Mouse (Mus musculus): ENCODE results near the gene Itpr1.
A peak's percentile ranks its signal among the peaks of the same experiment; 100 is the strongest.
"Not testable (repeated sequence)": the region's sequence is repeated elsewhere in the genome, so short reads cannot be mapped to it uniquely, and the experiment has no call there.

Itpr1 gene

GRCm38 (mm10) chr6:108544917-108545316 is 332.0 kb downstream of the Itpr1 start:
- no peak for DNase-seq (ENCODE audit: low spot score in 2 of 2)

GRCm38 (mm10) chr6:108545464-108545863 is 332.6 kb downstream of the Itpr1 start:
- no peak for DNase-seq (ENCODE audit: low spot score in 2 of 2)

- no peak for DNase-seq (ENCODE audit: low spot score in 2 of 2)
Observed at GRCm38 (mm10) chr6:108548413-108548812, 335.5 kb downstream of the Itpr1 start.

- DNase-seq (ENCODE audit: low spot score in 2 of 2), result no peak
Observed at GRCm38 (mm10) chr6:108549495-108549935, 336.6 kb downstream of the Itpr1 start.

- DNase-seq (ENCODE audit: low spot score in 2 of 2), result no peak
Observed at GRCm38 (mm10) chr6:108551725-108552620, 339.1 kb downstream of the Itpr1 start.

GRCm38 (mm10) chr6:108553013-108553412 is 340.1 kb downstream of the Itpr1 start:
- no peak for DNase-seq (ENCODE audit: low spot score in 2 of 2)

- DNase-seq (ENCODE audit: low spot score in 2 of 2), result no peak
Observed at GRCm38 (mm10) chr6:108553536-108553935, 340.6 kb downstream of the Itpr1 start.

GRCm38 (mm10) chr6:108554389-108554788 is 341.5 kb downstream of the Itpr1 start:
- no peak for DNase-seq (ENCODE audit: low spot score in 2 of 2)

- no peak for DNase-seq (ENCODE audit: low spot score in 2 of 2)
Observed at GRCm38 (mm10) chr6:108554878-108555277, 342.0 kb downstream of the Itpr1 start.

GRCm38 (mm10) chr6:108557576-108558322 is 344.9 kb downstream of the Itpr1 start:
- no peak for DNase-seq (ENCODE audit: low spot score in 2 of 2)

- not testable (repeated sequence) for DNase-seq (ENCODE audit: low spot score in 2 of 2)
Observed at GRCm38 (mm10) chr6:108559226-108559625, 346.3 kb downstream of the Itpr1 start.

GRCm38 (mm10) chr6:108562971-108563370 is 350.1 kb downstream of the Itpr1 start:
- DNase-seq (ENCODE audit: low spot score in 2 of 2), result no peak

- not testable (repeated sequence) for DNase-seq (ENCODE audit: low spot score in 2 of 2)
Observed at GRCm38 (mm10) chr6:108565447-108565846, 352.6 kb downstream of the Itpr1 start.

GRCm38 (mm10) chr6:108566549-108566948 is 353.7 kb downstream of the Itpr1 start:
- no peak for DNase-seq (ENCODE audit: low spot score in 2 of 2)

GRCm38 (mm10) chr6:108569460-108570187 is 356.7 kb downstream of the Itpr1 start:
- peak in 1 of 2 experiments; percentile 10 for DNase-seq (ENCODE audit: low spot score in 2 of 2)

GRCm38 (mm10) chr6:108570351-108571041 is 357.6 kb downstream of the Itpr1 start:
- DNase-seq (ENCODE audit: low spot score in 2 of 2), result peak; percentile 32 to 45

- DNase-seq (ENCODE audit: low spot score in 2 of 2), result peak; percentile 86 to 89
Observed at GRCm38 (mm10) chr6:108571042-108571590, 358.2 kb downstream of the Itpr1 start.

- DNase-seq (ENCODE audit: low spot score in 2 of 2), result no peak
Observed at GRCm38 (mm10) chr6:108572646-108573045, 359.8 kb downstream of the Itpr1 start.

- no peak for DNase-seq (ENCODE audit: low spot score in 2 of 2)
Observed at GRCm38 (mm10) chr6:108577056-108577455, 364.2 kb downstream of the Itpr1 start.

GRCm38 (mm10) chr6:108588426-108588825 is 375.5 kb downstream of the Itpr1 start:
- no peak for DNase-seq (ENCODE audit: low spot score in 2 of 2)

- DNase-seq (ENCODE audit: low spot score in 2 of 2), result no peak
Observed at GRCm38 (mm10) chr6:108592227-108592626, 379.3 kb downstream of the Itpr1 start.

Data from urinary bladder, adult 18-20 months (tissue).